Mouse (Mus musculus) bone marrow, adult 2 months (tissue): ENCODE measurements around the gene Rab37.

ENCODE experiments used
- CTCF ChIP-seq: fragments of 200-500 bp; IDR thresholded peaks from 2 replicates; pipeline ENCODE4 v1.5.1; 2011; ENCODE audit warnings: low read length, control low read depth; ENCODE audit not compliant: control insufficient read depth, insufficient read depth
- POLR2A ChIP-seq: fragments of 200-500 bp; IDR thresholded peaks from 2 replicates; pipeline ENCODE4 v1.6.1; 2011; ENCODE audit warnings: low read depth, mild to moderate bottlenecking, control low read depth, low read length, borderline replicate concordance; ENCODE audit not compliant: control insufficient read depth

DNA sequence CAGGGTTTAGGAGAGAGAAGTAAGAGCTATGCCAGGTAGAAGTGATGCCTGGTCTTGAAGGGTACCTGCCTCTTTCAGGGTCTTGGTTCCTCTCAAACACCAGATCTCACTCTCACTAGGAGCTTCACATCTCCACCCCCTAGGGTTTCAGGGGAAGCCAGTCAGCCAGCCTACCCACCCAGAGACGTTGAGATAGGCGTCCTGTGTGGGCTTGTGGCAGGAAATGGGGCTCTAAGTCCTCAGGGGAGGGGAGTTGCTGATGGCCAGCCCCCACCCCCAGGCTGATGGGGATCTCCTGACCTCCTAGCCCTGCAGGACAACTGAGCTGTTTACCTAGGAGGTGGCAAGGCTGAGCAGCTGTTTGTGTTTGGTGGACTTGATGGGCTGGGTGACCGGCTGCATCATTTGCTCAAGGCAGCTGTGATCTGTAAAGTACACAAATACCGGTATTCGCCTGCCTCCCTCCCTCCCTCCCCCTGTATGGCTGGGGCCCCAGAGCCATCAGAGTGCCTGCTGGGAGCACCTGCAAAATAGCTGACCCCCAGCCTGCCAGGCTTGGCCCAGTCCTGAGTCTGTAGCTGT is 63.9 kb downstream of the Rab37 start:
- no peak for TF ChIP-seq CTCF
- TF ChIP-seq POLR2A: no peak
